Mouse (Mus musculus) heart, adult 9 months (tissue): ENCODE results near the gene Rsg1.

Source experiments
- DNase-seq, 2 experiments: peaks; one replicate each; pipeline ENCODE4 v3.0.0; 2022; ENCODE audit warnings: low spot score in 2 of 2

Rsg1 gene

DNA sequence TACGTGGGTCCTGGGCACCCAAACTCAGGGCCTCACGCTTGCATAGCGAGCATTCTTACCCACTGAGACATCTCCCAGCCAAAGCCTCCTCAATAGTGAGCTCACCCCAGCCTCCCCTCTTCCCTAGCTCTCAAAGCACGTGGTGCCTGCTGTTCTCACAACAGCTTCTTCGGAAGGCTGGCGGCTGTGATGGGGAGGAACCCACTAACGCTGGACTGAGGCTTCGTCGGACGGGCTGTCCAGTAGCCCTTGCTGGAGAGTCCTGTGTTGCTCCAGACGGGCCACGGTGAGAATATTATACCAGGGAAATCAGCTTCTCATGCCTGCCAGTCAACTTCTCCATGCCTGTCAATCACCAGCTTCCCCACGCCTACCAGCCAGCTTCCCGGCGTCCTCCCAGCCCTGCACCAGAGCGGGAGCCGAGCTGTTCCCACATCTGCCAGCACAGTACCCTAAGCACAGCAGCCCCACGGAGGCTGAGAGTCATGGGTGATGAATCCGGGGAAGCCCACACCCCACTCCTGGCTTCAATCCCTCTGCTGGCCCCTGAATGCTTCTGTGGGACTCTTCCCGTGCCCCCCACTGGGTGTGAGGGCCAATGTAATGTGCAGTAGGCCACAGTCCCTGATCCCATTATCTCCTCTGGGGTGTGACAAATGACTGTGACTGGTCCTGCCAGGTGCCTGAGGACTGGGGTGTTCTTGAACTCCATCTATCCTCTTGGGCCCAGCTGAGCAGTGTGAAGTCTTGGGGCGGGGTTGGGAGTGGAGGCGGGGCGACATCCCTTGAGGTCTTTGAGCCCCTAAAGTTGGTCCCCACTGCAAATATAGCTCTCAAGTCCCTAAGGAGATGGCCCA is 61.0 kb downstream of the Rsg1 start:
- DNase-seq: no peak
